ENCODE assay signal across 8 mouse cellular contexts in genomic region chr14:20478801-20479200, GRCm38 (mm10). TPM values are rescaled to one million over a fixed set of nuclear protein-coding genes. Genes with fewer than 3 reads are reported as not detected.
DNase-seq lines count a peak whose midpoint lies in the region; ATAC-seq and TF ChIP-seq lines count a peak whose summit lies in the region.

No protein-coding gene starts in this region.

- intact Hi-C loops in heart, adult 2 months (cut with DNase I), result loop anchor here (2.0 to 5.0 kb wide), 2 partner anchors 24 to 86 kb away; partner anchors contain the start of gene Mrps16

- TF ChIP-seq CTCF in heart, adult 2 months (IDR thresholded peaks at IDR 0.05), result peak; percentile 7; the same call in 1 of the 2 replicates
- no peak for TF ChIP-seq CTCF in kidney, adult 2 months (conservative IDR thresholded peaks at IDR 0.05; ENCODE audit: insufficient read depth, insufficient read length, low read depth, low read length)
- TF ChIP-seq CTCF in spleen, adult 2 months (IDR thresholded peaks at IDR 0.05; ENCODE audit: extremely low read depth, insufficient read depth, insufficient read length, insufficient replicate concordance), result no peak

- peaks cover 22% of the 10 kb centered on the region for H3K36me3 ChIP-seq in heart, adult 2 months (ENCODE audit: control insufficient read depth, insufficient read depth, low read length)
- no peaks in the 10 kb centered on the region for H3K36me3 ChIP-seq in kidney, adult 2 months (ENCODE audit: control insufficient read depth, insufficient read depth, low read length)
- H3K36me3 ChIP-seq in lung, embryonic 16.5 days (ENCODE audit: control insufficient read depth, insufficient read depth, low read length), result no peaks in the 10 kb centered on the region
- H3K36me3 ChIP-seq in spleen, adult 2 months (ENCODE audit: control insufficient read depth, insufficient read depth, low read length), result no peaks in the 10 kb centered on the region

- peak; percentile 68; the same call in 1 of the 2 replicates for TF ChIP-seq EP300 in heart, adult 2 months (IDR thresholded peaks at IDR 0.05; ENCODE audit: insufficient read depth, low read depth, low read length)

- TF ChIP-seq POLR2A in heart, adult 2 months (IDR thresholded peaks at IDR 0.05; ENCODE audit: insufficient read depth, low read depth, low read length), result peak; percentile 66; the same call in 1 of the 2 replicates
- TF ChIP-seq POLR2A in kidney, adult 2 months (IDR thresholded peaks at IDR 0.05; ENCODE audit: low read depth, low read length), result no peak
- TF ChIP-seq POLR2A in spleen, adult 2 months (IDR thresholded peaks at IDR 0.05; ENCODE audit: low read depth, low read length), result no peak

- H3K27me3 ChIP-seq in heart, adult 2 months (ENCODE audit: control insufficient read depth, insufficient read depth, low read length), result no peaks in the 10 kb centered on the region
- H3K27me3 ChIP-seq in kidney, adult 2 months (replicated peaks; ENCODE audit: control insufficient read depth, insufficient read depth, low read length), result no peaks in the 10 kb centered on the region; the same call in 1 of the 2 replicates
- H3K27me3 ChIP-seq in lung, embryonic 16.5 days (ENCODE audit: control insufficient read depth, insufficient read depth, low read depth, low read length), result no peaks in the 10 kb centered on the region
- H3K27me3 ChIP-seq in spleen, adult 2 months (ENCODE audit: control insufficient read depth, insufficient read depth, low read length), result no peaks in the 10 kb centered on the region

- H3K9me3 ChIP-seq in lung, embryonic 16.5 days (ENCODE audit: control insufficient read depth, low read length), result no peaks in the 10 kb centered on the region

- peak overlapping the region; percentile 91 for H3K27ac ChIP-seq in heart, adult 2 months
- H3K27ac ChIP-seq in kidney, adult 2 months (ENCODE audit: insufficient read depth, low read depth, low read length), result peak overlapping the region; percentile 64
- peak overlapping the region; percentile 73 for H3K27ac ChIP-seq in lung, embryonic 16.5 days (ENCODE audit: low read length)
- H3K27ac ChIP-seq in spleen, adult 2 months (ENCODE audit: insufficient read depth, low read length), result peak overlapping the region; percentile 30; the same call in 1 of the 2 replicates

- H3K79me2 ChIP-seq in heart, adult 2 months (replicated peaks; ENCODE audit: control insufficient read depth, insufficient read depth, low read length), result 0 out of 2 replicates have a peak, but pooled peaks cover 1% of the 10 kb centered on the region

- WGBS in heart, adult 2 months, result 0% methylated on average over 7 of the region's 7 CpGs
- WGBS in kidney, adult 2 months, result under 1% methylated on average over 7 of the region's 7 CpGs
- WGBS in lung, embryonic 16.5 days, result 10% methylated on average over 7 of the region's 7 CpGs
- 2% methylated on average over 7 of the region's 7 CpGs for WGBS in spleen, adult 2 months

- peaks cover 15% of the 10 kb centered on the region for H3K4me1 ChIP-seq in heart, adult 2 months (ENCODE audit: control insufficient read depth, insufficient read depth, low read length)
- peaks cover 3% of the 10 kb centered on the region; the same call in 1 of the 2 replicates for H3K4me1 ChIP-seq in kidney, adult 2 months (ENCODE audit: control insufficient read depth, insufficient read depth, low read length)
- peaks cover 10% of the 10 kb centered on the region; the same call in 1 of the 2 replicates for H3K4me1 ChIP-seq in lung, embryonic 16.5 days (replicated peaks; ENCODE audit: control insufficient read depth, insufficient read depth, low read length)
- H3K4me1 ChIP-seq in spleen, adult 2 months (ENCODE audit: control insufficient read depth, insufficient read depth, insufficient read length), result peaks cover 3% of the 10 kb centered on the region

- H3K4me2 ChIP-seq in lung, embryonic 16.5 days (ENCODE audit: low read depth, low read length), result peak overlapping the region; percentile 69

- peak overlapping the region; percentile 81 for H3K4me3 ChIP-seq in heart, adult 2 months
- peak overlapping the region; percentile 97 for H3K4me3 ChIP-seq in kidney, adult 2 months (ENCODE audit: insufficient read depth, low read depth, low read length)
- peak overlapping the region; percentile 65 for H3K4me3 ChIP-seq in lung, embryonic 16.5 days (ENCODE audit: low read length)
- peak overlapping the region; percentile 99 for H3K4me3 ChIP-seq in spleen, adult 2 months (ENCODE audit: extremely low read depth, insufficient read depth, insufficient read length)

- H3K9ac ChIP-seq in heart, adult 2 months (ENCODE audit: low read depth, low read length), result peak overlapping the region; percentile 87
- H3K9ac ChIP-seq in lung, embryonic 16.5 days (ENCODE audit: low read length), result peak overlapping the region; percentile 78

- DNase-seq in thymus, adult 18-20 months, result peak; percentile 3 to 21
- no peak for DNase-seq in thymus, postnatal 0 days (ENCODE audit: low spot score)
- DNase-seq in embryo, embryonic 10.5 days (ENCODE audit: low spot score), result peak; percentile 37
- peak; percentile 65 to 82 for DNase-seq in heart, adult 2 months
- DNase-seq in kidney, adult 2 months, result peak; percentile 81
- DNase-seq in spleen, adult 2 months (ENCODE audit: low read depth in 1 of 2, low spot score in 2 of 2), result peak in 1 of 2 experiments; percentile 14
- no peak for DNase-seq in right cerebral cortex, postnatal 4 days

- peak; percentile 46; the same call in 1 of the 2 replicates for ATAC-seq in lung, embryonic 16.5 days (ENCODE audit: low read depth)

RNA-seq across cellular contexts. Expression of gene Anxa7, which starts 1.1 kb away (rescaled TPM):
- polyA plus RNA-seq in thymus, postnatal 0 days (2015; fragmentation: Nextera tagmentation; extraction: Ambion mirVana), result 43.5 and 47.3 TPM in 2 replicates
- 10 to 100 TPM; 49.3 to 55.1 TPM for total RNA-seq in heart, adult 2 months (2021)
- polyA plus RNA-seq in heart, adult 2 months (2012; rRNA removed), result 55.1 and 76.0 TPM in 2 replicates
- polyA plus RNA-seq in kidney, adult 2 months (2012; rRNA removed), result 84.0 and 92.2 TPM in 2 replicates
- polyA plus RNA-seq in lung, embryonic 16.5 days (2015; fragmentation: Nextera tagmentation; extraction: Ambion mirVana), result 45.4 TPM in 2 replicates
- polyA plus RNA-seq in spleen, adult 2 months (2012; rRNA removed), result 36.5 and 44.8 TPM in 2 replicates

RNA-seq across cellular contexts. Expression of gene Mss51, which starts 17.9 kb away (rescaled TPM):
- polyA plus RNA-seq in thymus, postnatal 0 days (2015; fragmentation: Nextera tagmentation; extraction: Ambion mirVana), result 1.4 and 1.9 TPM in 2 replicates
- under 1 TPM; 0.26 to 0.48 TPM for total RNA-seq in heart, adult 2 months (2021)
- 0.31 and 0.53 TPM in 2 replicates for polyA plus RNA-seq in heart, adult 2 months (2012; rRNA removed)
- polyA plus RNA-seq in kidney, adult 2 months (2012; rRNA removed), result 0.19 and 0.45 TPM in 2 replicates
- polyA plus RNA-seq in lung, embryonic 16.5 days (2015; fragmentation: Nextera tagmentation; extraction: Ambion mirVana), result 0.45 and 1.0 TPM in 2 replicates
- 0.65 and 0.97 TPM in 2 replicates for polyA plus RNA-seq in spleen, adult 2 months (2012; rRNA removed)

RNA-seq across cellular contexts. Expression of gene Cfap70, which starts 26.8 kb away (rescaled TPM):
- 0.07 and 0.27 TPM in 2 replicates for polyA plus RNA-seq in thymus, postnatal 0 days (2015; fragmentation: Nextera tagmentation; extraction: Ambion mirVana)
- not detected for total RNA-seq in heart, adult 2 months (2021)
- polyA plus RNA-seq in heart, adult 2 months (2012; rRNA removed), result 0.70 TPM in 1 of 2 replicates, not detected in the other
- polyA plus RNA-seq in kidney, adult 2 months (2012; rRNA removed), result 0.77 and 1.0 TPM in 2 replicates
- 2.2 and 5.6 TPM in 2 replicates for polyA plus RNA-seq in lung, embryonic 16.5 days (2015; fragmentation: Nextera tagmentation; extraction: Ambion mirVana)
- not detected in 2 replicates for polyA plus RNA-seq in spleen, adult 2 months (2012; rRNA removed)

Comparison
In these comparisons a context has a peak if more than half of its experiments do, and no peak if none do; other contexts are left out.
1. DNase-seq: peak in thymus, adult 18-20 months (2 of 2), embryo, embryonic 10.5 days (single experiment), heart, adult 2 months (2 of 2) and kidney, adult 2 months (single experiment); none in thymus, postnatal 0 days (single experiment) and right cerebral cortex, postnatal 4 days (single experiment).
2. H3K27ac ChIP-seq: peak in every context shown above with its lines; median percentile 91 in heart, adult 2 months; 73 in lung, embryonic 16.5 days; 64 in kidney, adult 2 months; 30 in spleen, adult 2 months.
3. Peak in every context shown above with its lines, with median percentiles within 50 percentile points of each other: H3K4me3 ChIP-seq.